Mouse (Mus musculus) intestine, embryonic 16.5 days (tissue): ENCODE results near the gene Gpr84. TPM values are rescaled to one million over a fixed set of nuclear protein-coding genes. Genes with fewer than 3 reads are reported as not detected.

Experiments
- ATAC-seq: fragments of 200-750 bp; cut with Nextera tagmentation; 2 replicates; pipeline ENCODE4 v1.8.0; 2017; ENCODE audit warnings: moderate TSS enrichment, moderate library complexity
- H3K27ac ChIP-seq: fragments of 300-500 bp; sonication (generic); 2 replicates; pipeline ENCODE4 v1.5.1; 2014; ENCODE audit warnings: mild to moderate bottlenecking, low read length
- H3K27me3 ChIP-seq: fragments of 300-500 bp; sonication (generic); replicated peaks from 2 replicates; pipeline ENCODE4 v1.6.1; 2014; ENCODE audit warnings: low read length, control low read depth, mixed read lengths; ENCODE audit not compliant: control insufficient read depth, insufficient read depth
- H3K36me3 ChIP-seq: fragments of 300-500 bp; sonication (generic); 2 replicates; pipeline ENCODE4 v1.6.1; 2014; ENCODE audit warnings: low read length, control low read depth; ENCODE audit not compliant: control insufficient read depth, insufficient read depth
- H3K4me1 ChIP-seq: fragments of 300-500 bp; sonication (generic); 2 replicates; pipeline ENCODE4 v1.6.1; 2014; ENCODE audit warnings: low read length, control low read depth, mixed read lengths; ENCODE audit not compliant: control insufficient read depth, insufficient read depth
- H3K4me2 ChIP-seq: fragments of 300-500 bp; sonication (generic); 2 replicates; pipeline ENCODE4 v1.6.1; 2014; ENCODE audit warnings: low read depth, low read length, control low read depth
- H3K4me3 ChIP-seq: fragments of 300-500 bp; sonication (generic); 2 replicates; pipeline ENCODE4 v1.5.1; 2014; ENCODE audit warnings: mild to moderate bottlenecking, low read length
- H3K9ac ChIP-seq: fragments of 300-500 bp; sonication (generic); 2 replicates; pipeline ENCODE4 v1.6.1; 2014; ENCODE audit warnings: low read depth, low read length
- H3K9me3 ChIP-seq: fragments of 300-500 bp; sonication (generic); 2 replicates; pipeline ENCODE4 v1.6.1; 2016; ENCODE audit warnings: low read length, control low read depth; ENCODE audit not compliant: control insufficient read depth
- WGBS: fragments of 180-500 bp; shearing (Covaris S2); extraction: QIAGEN DNeasy Blood & Tissue Kit; methylation state at CpG from one replicate; pipeline ENCODE4 v1.1.7; 2014; 5-methylcytosine and 5-hydroxymethylcytosine counted together
- polyA plus RNA-seq: library from polyadenylated mRNA; unstranded; fragments of >200 nt; fragmentation: Nextera tagmentation; extraction: Ambion mirVana; gene quantifications from 2 replicates; pipeline ENCODE4 v1.2.1, GENCODE M21; 2015

Gene Gpr84
- polyA plus RNA-seq, 1 experiment from 2014 or later, result 0.09 TPM

- Histone ChIP-seq H3K4me2 (peak overlapping the region; percentile 85), H3K27ac (peak overlapping the region; percentile 70), H3K9ac (peak overlapping the region; percentile 78), H3K27me3 (no peaks in the 10 kb centered on the region), H3K4me3 (peak overlapping the region; percentile 69), H3K4me1 (peaks cover 15% of the 10 kb centered on the region), H3K36me3 (no peaks in the 10 kb centered on the region), H3K9me3 (no peaks in the 10 kb centered on the region)
- WGBS, result 1% methylated on average over 39 of the region's 40 CpGs
- peak; percentile 98 for ATAC-seq
Observed at GRCm38 (mm10) chr15:103323455-103324247, 13.2 kb upstream of the Gpr84 start.

DNA sequence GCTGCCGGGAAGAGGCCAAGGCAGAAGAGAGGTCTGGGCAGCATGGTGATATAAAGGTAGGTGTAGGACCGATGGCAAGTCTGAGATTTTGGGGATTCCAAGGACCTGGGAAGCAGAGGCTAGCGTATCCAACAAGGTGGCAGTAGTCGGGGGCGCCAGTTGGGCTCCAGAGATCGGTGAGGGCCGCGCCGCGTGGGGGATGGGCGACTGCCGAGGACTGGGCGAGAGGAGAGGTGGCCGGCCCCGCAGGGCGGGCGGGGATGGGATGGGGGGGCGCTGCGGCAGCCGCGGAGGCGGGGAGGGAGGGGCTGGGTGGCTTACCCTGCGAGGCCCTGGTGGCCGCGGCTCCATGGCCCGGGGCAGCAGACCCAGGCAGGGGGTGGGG, 12.7 kb upstream of the Gpr84 start:
- Histone ChIP-seq H3K36me3 (no peaks in the 10 kb centered on the region), H3K9me3 (no peaks in the 10 kb centered on the region), H3K9ac (peak overlapping the region; percentile 78), H3K4me2 (peak overlapping the region; percentile 85), H3K4me1 (peaks cover 19% of the 10 kb centered on the region), H3K27me3 (no peaks in the 10 kb centered on the region), H3K4me3 (peak overlapping the region; percentile 69), H3K27ac (no peak overlapping the region)
- under 1% methylated on average over 21 of the region's 26 CpGs for WGBS
- ATAC-seq, result peak; percentile 69

GRCm38 (mm10) chr15:103322396-103322795, 12.0 kb upstream of the Gpr84 start:
- no peaks in the 10 kb centered on the region for H3K27me3 ChIP-seq
- H3K4me1 ChIP-seq, result peaks cover 21% of the 10 kb centered on the region
- no peak overlapping the region for H3K27ac ChIP-seq
- no peaks in the 10 kb centered on the region for H3K36me3 ChIP-seq
- ATAC-seq, result no peak
- H3K4me3 ChIP-seq, result peak overlapping the region; percentile 69
- H3K9ac ChIP-seq, result peak overlapping the region; percentile 78
- no peaks in the 10 kb centered on the region for H3K9me3 ChIP-seq
- H3K4me2 ChIP-seq, result peak overlapping the region; percentile 85
- 42% methylated on average over 4 of the region's 4 CpGs for WGBS

- WGBS, result 70% methylated on average over 1 of the region's 1 CpGs
- no peak overlapping the region for H3K4me3 ChIP-seq
- H3K9ac ChIP-seq, result no peak overlapping the region
- H3K27me3 ChIP-seq, result no peaks in the 10 kb centered on the region
- no peaks in the 10 kb centered on the region for H3K9me3 ChIP-seq
- no peak overlapping the region for H3K27ac ChIP-seq
- no peaks in the 10 kb centered on the region for H3K36me3 ChIP-seq
- no peak for ATAC-seq
- H3K4me1 ChIP-seq, result peaks cover 21% of the 10 kb centered on the region
- H3K4me2 ChIP-seq, result no peak overlapping the region
Observed at GRCm38 (mm10) chr15:103321076-103321475, 10.7 kb upstream of the Gpr84 start.

- no peak overlapping the region for H3K4me3 ChIP-seq
- peak overlapping the region; percentile 39 for H3K9ac ChIP-seq
- H3K27me3 ChIP-seq, result 0 out of 2 replicates have a peak, but pooled peaks cover 3% of the 10 kb centered on the region
- H3K4me1 ChIP-seq, result peaks cover 29% of the 10 kb centered on the region
- H3K36me3 ChIP-seq, result no peaks in the 10 kb centered on the region
- WGBS, result 63% methylated on average over 3 of the region's 3 CpGs
- no peaks in the 10 kb centered on the region for H3K9me3 ChIP-seq
- no peak overlapping the region for H3K27ac ChIP-seq
- no peak overlapping the region for H3K4me2 ChIP-seq
- ATAC-seq, result no peak
Observed at GRCm38 (mm10) chr15:103318201-103318816, 7.9 kb upstream of the Gpr84 start.

- no peak for ATAC-seq
- no peaks in the 10 kb centered on the region for H3K9me3 ChIP-seq
- no peak overlapping the region for H3K4me3 ChIP-seq
- 0 out of 2 replicates have a peak, but pooled peaks cover 3% of the 10 kb centered on the region for H3K27me3 ChIP-seq
- no peak overlapping the region for H3K27ac ChIP-seq
- 94% methylated on average over 8 of the region's 8 CpGs for WGBS
- H3K36me3 ChIP-seq, result no peaks in the 10 kb centered on the region
- peak overlapping the region; percentile 39; the same call in 1 of the 2 replicates for H3K9ac ChIP-seq
- H3K4me1 ChIP-seq, result peaks cover 26% of the 10 kb centered on the region
- H3K4me2 ChIP-seq, result no peak overlapping the region
Observed at GRCm38 (mm10) chr15:103317731-103318130, 7.3 kb upstream of the Gpr84 start.

DNA sequence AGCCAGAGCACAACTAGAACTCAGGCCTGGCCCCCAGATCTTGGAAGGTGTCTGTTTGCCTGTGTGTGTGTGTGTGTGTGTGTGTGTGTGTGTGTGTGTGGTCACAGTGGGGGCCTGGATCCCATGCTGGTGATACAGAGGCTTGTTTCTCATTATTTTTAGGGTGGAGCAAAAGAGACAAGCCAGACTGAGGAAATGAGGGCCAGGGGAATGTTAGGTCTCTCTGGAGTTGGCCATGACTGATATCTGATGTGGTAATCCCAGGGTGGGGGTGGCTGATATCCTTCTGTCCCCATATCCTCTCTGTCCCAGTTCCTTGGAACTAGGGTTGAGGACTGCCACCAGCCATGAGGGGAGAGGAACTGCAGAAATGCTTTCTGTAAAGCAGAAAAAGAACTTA, 6.7 kb upstream of the Gpr84 start:
- Histone ChIP-seq H3K27me3 (0 out of 2 replicates have a peak, but pooled peaks cover 3% of the 10 kb centered on the region), H3K4me2 (no peak overlapping the region), H3K36me3 (no peaks in the 10 kb centered on the region), H3K27ac (no peak overlapping the region), H3K4me3 (no peak overlapping the region), H3K9ac (no peak overlapping the region), H3K9me3 (no peaks in the 10 kb centered on the region), H3K4me1 (peaks cover 22% of the 10 kb centered on the region)
- no peak for ATAC-seq

DNA sequence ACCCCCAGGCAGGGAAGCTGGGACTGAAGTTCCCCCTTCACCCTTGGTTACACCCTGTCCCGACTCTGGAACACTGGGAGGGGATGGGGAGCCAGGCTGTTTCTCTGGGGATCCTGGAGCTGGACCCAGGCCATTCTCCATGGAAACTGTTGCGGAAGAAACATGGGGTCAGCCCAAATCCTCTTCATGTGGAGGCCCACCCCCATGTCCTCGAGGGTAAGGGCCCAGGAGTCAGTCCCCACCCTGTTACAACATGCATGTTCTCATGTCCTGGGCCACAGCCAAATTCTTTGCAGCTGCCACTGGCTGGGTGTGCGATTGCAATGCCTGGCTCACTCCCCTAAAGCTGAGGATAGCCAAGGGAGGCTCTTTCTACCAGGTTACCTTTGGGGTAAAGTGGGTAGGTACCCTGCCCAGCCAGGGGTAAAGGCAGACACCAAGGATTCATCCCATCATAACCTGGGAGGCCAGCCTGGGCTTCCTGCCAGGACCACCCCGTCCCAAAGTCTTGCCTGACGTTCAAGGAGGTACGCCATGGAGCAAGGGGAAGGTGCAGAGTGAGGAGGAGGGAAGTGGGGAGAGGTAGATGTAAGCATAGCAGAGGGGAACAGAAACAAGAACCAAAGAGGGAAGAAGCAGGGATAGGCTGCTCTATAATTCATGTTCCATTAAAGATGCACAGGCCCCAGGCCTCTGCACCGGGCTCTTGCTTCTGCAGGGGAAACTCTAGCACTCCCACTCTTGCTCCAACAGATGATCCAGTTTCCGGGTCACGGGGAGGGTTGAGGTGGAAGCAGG, 5.8 kb upstream of the Gpr84 start:
- H3K9me3 ChIP-seq, result no peaks in the 10 kb centered on the region
- no peak overlapping the region for H3K27ac ChIP-seq
- 75% methylated on average over 10 of the region's 10 CpGs for WGBS
- 0 out of 2 replicates have a peak, but pooled peaks cover 3% of the 10 kb centered on the region for H3K27me3 ChIP-seq
- H3K36me3 ChIP-seq, result no peaks in the 10 kb centered on the region
- H3K9ac ChIP-seq, result no peak overlapping the region
- peaks cover 22% of the 10 kb centered on the region for H3K4me1 ChIP-seq
- no peak overlapping the region for H3K4me2 ChIP-seq
- H3K4me3 ChIP-seq, result no peak overlapping the region
- ATAC-seq, result no peak

- Histone ChIP-seq H3K27me3 (0 out of 2 replicates have a peak, but pooled peaks cover 3% of the 10 kb centered on the region), H3K4me2 (peak overlapping the region; percentile 63), H3K36me3 (no peaks in the 10 kb centered on the region), H3K4me1 (peaks cover 22% of the 10 kb centered on the region), H3K27ac (no peak overlapping the region), H3K9ac (peak overlapping the region; percentile 61), H3K9me3 (no peaks in the 10 kb centered on the region), H3K4me3 (peak overlapping the region; percentile 39)
- 4% methylated on average over 18 of the region's 18 CpGs for WGBS
- ATAC-seq, result peak; percentile 80
Observed at GRCm38 (mm10) chr15:103315011-103315502, 4.6 kb upstream of the Gpr84 start.
